Mouse (Mus musculus) olfactory bulb, adult 2 months (tissue): ENCODE measurements at regions not wholly inside any gene's neighbourhood (a gene's known extent, or its start where the extent isn't known, plus 50 kb on each side); places are given as distances from the start of the nearest gene placed in this dataset.

Experiments used
- CTCF ChIP-seq: fragments of 200-500 bp; IDR thresholded peaks from 2 replicates; pipeline ENCODE4 v1.5.1; 2012; ENCODE audit warnings: low read depth, mild to moderate bottlenecking, low read length, moderate library complexity; ENCODE audit not compliant: insufficient read depth
- POLR2A ChIP-seq: fragments of 200-500 bp; IDR thresholded peaks from 2 replicates; pipeline ENCODE4 v1.6.1; 2012; ENCODE audit warnings: mild to moderate bottlenecking, low read depth, low read length, moderate library complexity; ENCODE audit not compliant: insufficient read depth

GRCm38 (mm10) chr10:8011744-8012143 is 55.7 kb upstream of the Tab2 start:
- no peak for TF ChIP-seq POLR2A
- TF ChIP-seq CTCF = no peak
